Mouse (Mus musculus) olfactory bulb, adult 2 months (tissue): ENCODE results near the gene Lenep.
A peak's percentile ranks its signal among the peaks of the same experiment; 100 is the strongest.

Experiments
- CTCF ChIP-seq: fragments of 200-500 bp; IDR thresholded peaks from 2 replicates; pipeline ENCODE4 v1.5.1; 2012; ENCODE audit warnings: low read depth, mild to moderate bottlenecking, low read length, moderate library complexity; ENCODE audit not compliant: insufficient read depth
- POLR2A ChIP-seq: fragments of 200-500 bp; IDR thresholded peaks from 2 replicates; pipeline ENCODE4 v1.6.1; 2012; ENCODE audit warnings: mild to moderate bottlenecking, low read depth, low read length, moderate library complexity; ENCODE audit not compliant: insufficient read depth

- TF ChIP-seq POLR2A (peak; percentile 74; the same call in 1 of the 2 replicates), CTCF (no peak)
Measured at GRCm38 (mm10) chr3:89430171-89431159, 27.9 kb upstream of the Lenep start, which contains the start of gene Pygo2.
